Mouse (Mus musculus): ENCODE data around the gene Tmod2.

- TF ChIP-seq NRF1 (IDR thresholded peaks at IDR 0.05; ENCODE audit: insufficient read depth, low read depth, low read length, poor library complexity, severe bottlenecking) (no peak), MAX (IDR thresholded peaks at IDR 0.05; ENCODE audit: low read length) (no peak)
These were observed 81.8 kb downstream of the Tmod2 start for GRCm38 (mm10) chr9:75529358-75529757.

Data from MEL (cell line).